Mouse (Mus musculus): ENCODE results near the gene Arid5b. TPM values are rescaled to one million over a fixed set of nuclear protein-coding genes. Genes with fewer than 3 reads are reported as not detected.

The Arid5b gene
- polyA plus RNA-seq, 1 experiment from 2014 or later, result 22.7 TPM

DNA sequence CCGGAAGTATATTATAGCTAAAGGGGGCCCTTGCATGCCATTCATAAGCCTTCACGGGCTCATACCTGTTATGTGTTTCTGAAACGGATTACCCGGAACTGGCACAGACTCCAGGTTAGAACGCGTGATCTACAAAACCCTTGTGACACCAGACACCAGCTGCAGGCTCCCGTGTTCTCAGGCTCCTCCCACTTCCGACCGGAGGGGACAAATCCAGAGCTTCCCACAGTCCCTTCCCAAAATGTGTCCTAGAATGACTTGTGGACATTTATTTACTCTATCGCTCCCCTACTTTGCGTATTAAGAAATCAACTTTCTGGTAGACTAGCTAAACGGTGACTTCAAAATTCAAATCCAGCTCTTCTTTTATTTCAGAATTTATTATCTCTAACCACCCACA, 204.2 kb downstream of the Arid5b start:
- Histone ChIP-seq H3K4me1 (replicated peaks) (no peaks in the 10 kb centered on the region), H3K4me3 (no peak overlapping the region), H3K27ac (no peak overlapping the region), H3K9ac (no peak overlapping the region), H3K36me3 (no peaks in the 10 kb centered on the region), H3K27me3 (0 out of 2 replicates have a peak, but pooled peaks cover 3% of the 10 kb centered on the region), H3K9me3 (0 out of 2 replicates have a peak, but pooled peaks cover 4% of the 10 kb centered on the region), H3K4me2 (no peak overlapping the region)
- 92% methylated on average over 12 of the region's 12 CpGs for WGBS
- ATAC-seq (ENCODE audit: low FRiP score), result no peak

DNA sequence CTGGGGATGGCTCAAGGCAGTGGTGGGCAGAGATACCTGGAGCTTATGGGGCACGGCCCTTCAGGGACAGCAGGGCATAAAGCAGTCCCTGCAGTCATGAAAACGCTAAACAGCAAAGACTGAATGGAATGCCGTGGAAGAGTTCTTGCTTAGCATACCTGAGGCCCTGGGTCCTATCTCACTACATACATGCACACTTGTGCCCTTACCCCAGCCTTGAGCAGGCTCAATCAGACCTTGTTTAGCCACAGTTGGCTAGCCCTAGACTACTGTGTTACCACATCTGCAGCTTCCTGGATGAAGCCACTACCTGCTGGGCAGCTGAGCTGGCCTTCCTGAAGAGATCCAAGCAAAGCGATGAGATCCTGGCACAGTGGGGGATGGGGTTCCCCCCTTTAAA, 205.9 kb downstream of the Arid5b start:
- H3K27me3 ChIP-seq, result 0 out of 2 replicates have a peak, but pooled peaks cover 3% of the 10 kb centered on the region
- no peaks in the 10 kb centered on the region for H3K4me1 ChIP-seq (replicated peaks)
- H3K4me2 ChIP-seq, result no peak overlapping the region
- no peaks in the 10 kb centered on the region for H3K36me3 ChIP-seq
- H3K9me3 ChIP-seq, result no peaks in the 10 kb centered on the region
- ATAC-seq (ENCODE audit: low FRiP score), result no peak
- 95% methylated on average over 4 of the region's 4 CpGs for WGBS
- no peak overlapping the region for H3K27ac ChIP-seq
- no peak overlapping the region for H3K9ac ChIP-seq
- no peak overlapping the region for H3K4me3 ChIP-seq

- Histone ChIP-seq H3K4me3 (no peak overlapping the region), H3K27ac (no peak overlapping the region), H3K36me3 (no peaks in the 10 kb centered on the region), H3K4me1 (replicated peaks) (no peaks in the 10 kb centered on the region), H3K9ac (no peak overlapping the region), H3K4me2 (no peak overlapping the region), H3K9me3 (no peaks in the 10 kb centered on the region), H3K27me3 (0 out of 2 replicates have a peak, but pooled peaks cover 8% of the 10 kb centered on the region)
- 84% methylated on average over 7 of the region's 7 CpGs for WGBS
- ATAC-seq (ENCODE audit: low FRiP score), result no peak
Measured at GRCm38 (mm10) chr10:68071041-68071440, 207.5 kb downstream of the Arid5b start.

DNA sequence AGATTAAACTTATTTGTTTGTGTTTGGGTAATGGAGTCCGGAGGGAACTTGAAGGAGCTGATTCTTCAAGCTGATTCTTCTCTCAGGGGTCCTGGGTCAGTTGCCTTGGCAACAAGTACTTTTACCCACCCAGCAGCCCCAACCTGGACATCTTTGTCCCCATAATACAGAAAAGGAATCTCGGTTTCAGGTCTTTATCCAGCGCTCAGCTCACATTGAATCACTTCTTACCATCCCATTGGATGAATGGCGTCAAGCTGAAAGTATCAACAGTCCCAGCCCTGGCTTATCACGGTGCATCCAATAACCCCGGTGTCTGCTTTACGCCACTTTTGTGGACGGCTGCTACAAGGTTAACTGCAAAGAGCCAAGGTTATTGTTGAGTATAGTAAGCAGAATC, 210.1 kb downstream of the Arid5b start:
- no peak overlapping the region for H3K4me2 ChIP-seq
- no peak overlapping the region for H3K27ac ChIP-seq
- H3K4me1 ChIP-seq (replicated peaks), result peaks cover 15% of the 10 kb centered on the region
- no peak overlapping the region for H3K9ac ChIP-seq
- 79% methylated on average over 8 of the region's 8 CpGs for WGBS
- no peak overlapping the region for H3K4me3 ChIP-seq
- H3K36me3 ChIP-seq, result no peaks in the 10 kb centered on the region
- 0 out of 2 replicates have a peak, but pooled peaks cover 8% of the 10 kb centered on the region for H3K27me3 ChIP-seq
- ATAC-seq (ENCODE audit: low FRiP score), result no peak
- no peaks in the 10 kb centered on the region for H3K9me3 ChIP-seq

DNA sequence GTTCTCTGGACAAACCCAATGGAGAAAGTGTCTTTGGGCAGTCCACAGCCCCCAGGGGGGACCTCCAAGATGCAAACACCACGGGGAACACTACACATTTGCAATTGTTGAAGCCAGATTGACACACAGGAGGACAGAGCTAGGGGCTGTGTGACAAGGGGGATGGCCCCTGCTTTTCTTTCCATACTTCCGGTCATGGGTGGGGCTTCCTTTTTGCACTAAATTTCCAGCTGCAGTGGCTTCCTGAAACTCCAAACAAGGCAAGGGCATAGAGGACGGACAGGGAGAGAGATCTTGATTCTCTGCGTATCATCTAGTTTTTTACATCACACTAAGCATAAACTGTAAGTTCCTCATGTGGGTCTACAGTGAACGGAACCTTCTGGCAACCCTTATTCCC, 210.6 kb downstream of the Arid5b start:
- Histone ChIP-seq H3K27me3 (0 out of 2 replicates have a peak, but pooled peaks cover 8% of the 10 kb centered on the region), H3K36me3 (no peaks in the 10 kb centered on the region), H3K4me3 (no peak overlapping the region), H3K4me2 (no peak overlapping the region), H3K27ac (no peak overlapping the region), H3K9ac (no peak overlapping the region), H3K4me1 (replicated peaks) (peaks cover 15% of the 10 kb centered on the region), H3K9me3 (no peaks in the 10 kb centered on the region)
- ATAC-seq (ENCODE audit: low FRiP score), result no peak
- 78% methylated on average over 5 of the region's 5 CpGs for WGBS

DNA sequence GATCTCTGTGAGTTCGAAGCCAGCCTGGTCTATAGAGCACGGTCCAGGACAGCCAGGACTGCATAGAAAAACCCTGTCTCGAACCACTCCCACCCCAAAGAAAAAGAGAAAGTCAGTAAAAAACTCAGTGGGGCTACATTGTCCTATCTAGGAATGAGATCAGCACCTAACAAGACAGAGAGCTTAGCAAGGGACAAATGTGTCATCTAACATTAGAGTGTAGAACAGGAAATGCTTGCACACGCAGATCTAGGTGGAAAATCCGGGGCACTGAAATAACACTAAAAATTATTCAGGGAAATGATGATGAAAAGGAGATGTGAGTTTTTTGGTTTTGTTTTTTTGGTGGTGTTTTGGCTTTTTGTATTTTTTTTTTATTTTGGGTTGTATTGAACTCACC, 212.4 kb downstream of the Arid5b start:
- no peak for ATAC-seq (ENCODE audit: low FRiP score)

GRCm38 (mm10) chr10:68064571-68064970, 214.0 kb downstream of the Arid5b start:
- peak overlapping the region; percentile 55; the same call in 1 of the 2 replicates for H3K27ac ChIP-seq
- no peaks in the 10 kb centered on the region for H3K9me3 ChIP-seq
- no peak overlapping the region for H3K9ac ChIP-seq
- ATAC-seq (ENCODE audit: low FRiP score), result no peak
- H3K4me3 ChIP-seq, result no peak overlapping the region
- 0 out of 2 replicates have a peak, but pooled peaks cover 8% of the 10 kb centered on the region for H3K27me3 ChIP-seq
- peaks cover 23% of the 10 kb centered on the region for H3K4me1 ChIP-seq (replicated peaks)
- 20% methylated on average over 10 of the region's 10 CpGs for WGBS
- H3K4me2 ChIP-seq, result peak overlapping the region; percentile 21; the same call in 1 of the 2 replicates
- no peaks in the 10 kb centered on the region for H3K36me3 ChIP-seq

More for the DNA sequence above, 212.4 kb downstream of the Arid5b start:
- no peak overlapping the region for H3K27ac ChIP-seq
- no peak overlapping the region for H3K9ac ChIP-seq
- no peak overlapping the region for H3K4me2 ChIP-seq
- peaks cover 17% of the 10 kb centered on the region for H3K4me1 ChIP-seq (replicated peaks)
- WGBS, result 95% methylated on average over 5 of the region's 5 CpGs
- 0 out of 2 replicates have a peak, but pooled peaks cover 8% of the 10 kb centered on the region for H3K27me3 ChIP-seq
- H3K36me3 ChIP-seq, result no peaks in the 10 kb centered on the region
- no peaks in the 10 kb centered on the region for H3K9me3 ChIP-seq
- no peak overlapping the region for H3K4me3 ChIP-seq

- H3K9ac ChIP-seq, result 0 out of 2 replicates have a peak overlapping the region, but pooled peaks have one; percentile 13
- H3K27me3 ChIP-seq, result 0 out of 2 replicates have a peak, but pooled peaks cover 8% of the 10 kb centered on the region
- H3K27ac ChIP-seq, result peak overlapping the region; percentile 74
- ATAC-seq (ENCODE audit: low FRiP score), result no peak
- no peak overlapping the region for H3K4me3 ChIP-seq
- H3K4me2 ChIP-seq, result peak overlapping the region; percentile 21; the same call in 1 of the 2 replicates
- WGBS, result 18% methylated on average over 8 of the region's 8 CpGs
- H3K4me1 ChIP-seq (replicated peaks), result peaks cover 23% of the 10 kb centered on the region
- no peaks in the 10 kb centered on the region for H3K9me3 ChIP-seq
- H3K36me3 ChIP-seq, result no peaks in the 10 kb centered on the region
Measured at GRCm38 (mm10) chr10:68063806-68064545, 214.6 kb downstream of the Arid5b start.

GRCm38 (mm10) chr10:68061249-68061615, 217.3 kb downstream of the Arid5b start:
- 42% methylated on average over 8 of the region's 8 CpGs for WGBS
- Histone ChIP-seq H3K9ac (no peak overlapping the region), H3K9me3 (no peaks in the 10 kb centered on the region), H3K4me3 (no peak overlapping the region), H3K27me3 (0 out of 2 replicates have a peak, but pooled peaks cover 3% of the 10 kb centered on the region), H3K4me2 (no peak overlapping the region), H3K27ac (peak overlapping the region; percentile 68), H3K4me1 (replicated peaks) (peaks cover 23% of the 10 kb centered on the region), H3K36me3 (no peaks in the 10 kb centered on the region)
- no peak for ATAC-seq (ENCODE audit: low FRiP score)

GRCm38 (mm10) chr10:68060590-68061248, 217.8 kb downstream of the Arid5b start:
- WGBS, result 60% methylated on average over 16 of the region's 16 CpGs
- no peaks in the 10 kb centered on the region for H3K9me3 ChIP-seq
- H3K27me3 ChIP-seq, result 0 out of 2 replicates have a peak, but pooled peaks cover under 1% of the 10 kb centered on the region
- no peak overlapping the region for H3K4me2 ChIP-seq
- H3K4me1 ChIP-seq (replicated peaks), result peaks cover 23% of the 10 kb centered on the region
- peak overlapping the region; percentile 68 for H3K27ac ChIP-seq
- H3K4me3 ChIP-seq, result no peak overlapping the region
- no peaks in the 10 kb centered on the region for H3K36me3 ChIP-seq
- ATAC-seq (ENCODE audit: low FRiP score), result no peak
- no peak overlapping the region for H3K9ac ChIP-seq

DNA sequence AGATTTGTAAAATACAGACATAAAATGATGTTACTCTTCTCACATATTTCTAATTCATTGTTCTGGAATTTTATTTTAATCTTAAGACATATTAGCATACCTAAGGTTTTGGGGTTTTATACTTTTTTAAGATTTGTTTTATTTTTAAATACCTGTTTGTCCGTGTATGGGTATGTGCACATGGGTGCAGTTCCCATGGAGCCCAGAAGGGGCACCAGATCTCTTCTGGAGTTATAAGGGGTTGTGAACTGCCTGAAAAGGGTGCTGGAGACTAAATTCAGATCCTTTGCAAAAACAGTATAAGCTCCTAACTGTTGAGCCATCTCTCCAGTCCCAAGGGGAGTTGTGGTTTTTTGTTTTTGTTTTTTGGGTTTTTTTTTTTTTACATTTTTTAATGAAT, 220.2 kb downstream of the Arid5b start:
- Histone ChIP-seq H3K4me1 (replicated peaks) (peaks cover 8% of the 10 kb centered on the region), H3K36me3 (no peaks in the 10 kb centered on the region), H3K27ac (no peak overlapping the region), H3K9ac (no peak overlapping the region), H3K9me3 (no peaks in the 10 kb centered on the region), H3K4me3 (no peak overlapping the region), H3K4me2 (no peak overlapping the region), H3K27me3 (no peaks in the 10 kb centered on the region)
- 100% methylated on average over 1 of the region's 1 CpGs for WGBS
- ATAC-seq (ENCODE audit: low FRiP score), result no peak

DNA sequence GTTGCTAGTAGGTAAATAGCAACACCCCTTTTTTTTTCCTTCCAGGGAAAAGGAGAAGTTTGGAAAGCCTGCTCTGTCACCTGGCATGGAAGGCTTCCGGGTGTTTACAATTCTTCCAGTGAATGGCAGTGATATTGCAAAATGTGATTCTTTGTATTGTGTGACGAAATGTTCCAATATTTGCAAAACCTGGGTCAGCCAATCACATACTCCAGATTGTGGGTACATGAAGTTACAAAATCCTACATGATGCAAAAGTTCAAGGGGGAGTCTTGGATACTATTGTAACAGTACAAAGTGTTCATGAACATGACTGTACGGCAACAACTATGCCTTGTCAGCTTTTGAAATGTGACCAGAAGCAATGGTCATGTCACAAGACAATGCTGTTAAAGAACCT, 220.7 kb downstream of the Arid5b start:
- H3K27ac ChIP-seq, result no peak overlapping the region
- no peak overlapping the region for H3K4me2 ChIP-seq
- no peaks in the 10 kb centered on the region for H3K9me3 ChIP-seq
- no peaks in the 10 kb centered on the region for H3K27me3 ChIP-seq
- H3K4me3 ChIP-seq, result no peak overlapping the region
- peaks cover 8% of the 10 kb centered on the region for H3K4me1 ChIP-seq (replicated peaks)
- ATAC-seq (ENCODE audit: low FRiP score), result no peak
- no peaks in the 10 kb centered on the region for H3K36me3 ChIP-seq
- H3K9ac ChIP-seq, result no peak overlapping the region
- WGBS, result 94% methylated on average over 3 of the region's 3 CpGs
